Mouse (Mus musculus) embryonic fibroblast, embryonic 13.5 days (primary cell): ENCODE results near the gene Aym1. TPM values are rescaled to one million over a fixed set of nuclear protein-coding genes. Genes with fewer than 3 reads are reported as not detected.
"Not testable (repeated sequence)": the region's sequence is repeated elsewhere in the genome, so short reads cannot be mapped to it uniquely, and the experiment has no call there.

Source experiments
- H3K27ac ChIP-seq: 2 replicates; pipeline ENCODE4 v1.5.1; 2012; ENCODE audit warnings: low read length, control low read depth, inconsistent platforms; ENCODE audit not compliant: insufficient read depth
- H3K4me1 ChIP-seq: 2 replicates; pipeline ENCODE4 v1.6.1; 2011; ENCODE audit warnings: low read length; ENCODE audit not compliant: control insufficient read depth, insufficient read depth
- H3K4me3 ChIP-seq: 2 replicates; pipeline ENCODE4 v1.5.1; 2011; ENCODE audit warnings: mild to moderate bottlenecking, control low read depth, low read length; ENCODE audit not compliant: insufficient read depth
- CTCF ChIP-seq: IDR thresholded peaks from 2 replicates; pipeline ENCODE4 v1.5.1; 2011; ENCODE audit warnings: mild to moderate bottlenecking, control low read depth, low read length, moderate library complexity, borderline replicate concordance; ENCODE audit not compliant: insufficient read depth
- POLR2A ChIP-seq: IDR thresholded peaks from 2 replicates; pipeline ENCODE4 v1.6.1; 2011; ENCODE audit warnings: low read depth, mild to moderate bottlenecking, control low read depth, low read length, moderate library complexity
- polyA plus RNA-seq: library from polyadenylated mRNA; stranded (reverse); fragments of >200 nt; gene quantifications from 2 replicates; pipeline ENCODE4 v1.2.4, GENCODE M21; 2011; ENCODE audit warnings: low read depth; ENCODE audit not compliant: missing spikeins, insufficient read length

Gene Aym1
- polyA plus RNA-seq, 1 experiment: not detected

DNA sequence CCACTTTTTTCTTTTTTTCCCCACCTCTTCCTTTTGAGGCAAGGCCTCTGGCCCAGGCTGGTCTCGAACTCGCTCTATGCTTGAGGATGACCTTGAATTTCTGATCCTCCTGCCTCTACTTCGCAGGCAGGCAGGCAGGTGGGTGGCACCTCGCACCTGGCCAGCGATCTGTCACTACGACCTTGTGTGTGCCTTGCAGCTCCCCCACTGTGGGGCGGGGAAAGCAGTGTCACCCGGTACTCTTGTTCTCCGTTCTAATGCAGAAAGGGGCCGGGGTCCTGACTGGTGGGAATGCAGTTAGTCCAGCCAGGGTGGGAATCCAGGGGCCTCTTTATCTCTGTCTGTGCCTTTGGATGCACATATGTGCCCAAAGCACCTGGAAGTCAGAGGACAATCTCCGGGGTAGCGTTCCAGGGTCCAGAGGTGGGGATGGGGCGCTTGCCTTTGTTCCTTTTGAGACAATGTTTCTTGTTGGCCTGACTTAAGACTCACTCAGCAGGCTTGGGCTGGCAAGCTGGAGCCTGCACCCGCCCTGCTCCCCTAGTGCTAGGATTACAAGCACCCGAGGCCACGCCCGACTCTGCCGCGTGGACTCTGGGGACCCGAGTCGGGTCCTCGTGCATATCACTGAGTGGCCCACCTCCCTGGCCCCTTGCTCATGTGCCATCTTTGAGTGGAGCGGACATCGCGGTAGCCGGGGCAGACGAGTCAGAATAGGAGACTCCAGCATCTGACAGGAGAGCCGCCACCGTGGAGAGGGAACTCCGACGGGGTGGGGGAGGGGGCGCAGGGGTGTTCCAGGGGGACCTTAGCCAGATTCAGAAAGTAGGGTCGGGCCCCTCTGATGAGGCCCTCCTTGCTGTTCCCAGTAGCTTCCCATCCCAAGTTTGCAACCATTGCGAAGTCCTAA is 22.2 kb upstream of the Aym1 start:
- TF ChIP-seq POLR2A (no peak), CTCF (no peak)
- Histone ChIP-seq H3K4me1 (no peaks in the 10 kb centered on the region), H3K4me3 (no peak overlapping the region), H3K27ac (no peak overlapping the region)

DNA sequence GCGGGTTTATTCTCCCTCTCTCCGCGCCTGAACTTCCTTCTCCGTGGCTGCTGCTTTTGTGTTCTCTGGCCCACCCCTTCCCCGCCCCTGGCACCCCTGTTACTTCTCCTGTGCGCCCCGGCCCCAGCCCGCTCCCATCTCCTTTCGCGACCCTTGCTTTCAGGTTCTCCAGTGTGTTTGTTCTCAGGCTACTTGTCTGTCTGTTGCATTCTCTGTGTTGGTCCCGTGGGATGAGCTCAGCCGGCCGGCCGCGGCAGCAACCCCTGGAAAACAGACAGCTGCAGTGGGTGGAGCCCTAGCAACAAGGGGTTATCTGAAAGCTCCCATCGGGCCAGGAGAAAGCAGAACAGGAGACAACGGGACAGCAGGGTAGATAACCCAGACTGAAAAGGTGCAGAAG is 21.4 kb upstream of the Aym1 start:
- TF ChIP-seq POLR2A (no peak), CTCF (no peak)

DNA sequence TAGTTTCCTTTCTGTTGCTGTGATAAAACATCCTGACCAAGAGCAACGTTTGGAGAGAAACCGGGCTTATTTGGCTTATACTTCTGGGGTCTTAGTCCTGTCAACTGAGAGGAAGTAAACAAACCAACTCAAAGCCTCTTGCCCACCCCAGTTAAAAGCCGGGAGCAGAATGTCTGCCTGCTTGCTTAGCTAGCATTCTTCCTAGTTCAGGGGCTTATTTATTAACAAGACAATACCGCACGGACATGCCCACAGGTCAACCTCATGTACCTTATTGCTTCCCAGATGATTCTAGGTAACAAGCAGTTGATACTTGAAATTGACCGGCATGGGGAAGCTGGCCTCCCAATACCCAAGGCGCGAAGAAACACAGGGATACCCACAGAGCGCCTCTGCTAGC is 20.8 kb upstream of the Aym1 start:
- no peak overlapping the region for H3K4me3 ChIP-seq

More for the DNA sequence above, 21.4 kb upstream of the Aym1 start:
- Histone ChIP-seq H3K4me1 (no peaks in the 10 kb centered on the region), H3K27ac (no peak overlapping the region), H3K4me3 (no peak overlapping the region)

DNA sequence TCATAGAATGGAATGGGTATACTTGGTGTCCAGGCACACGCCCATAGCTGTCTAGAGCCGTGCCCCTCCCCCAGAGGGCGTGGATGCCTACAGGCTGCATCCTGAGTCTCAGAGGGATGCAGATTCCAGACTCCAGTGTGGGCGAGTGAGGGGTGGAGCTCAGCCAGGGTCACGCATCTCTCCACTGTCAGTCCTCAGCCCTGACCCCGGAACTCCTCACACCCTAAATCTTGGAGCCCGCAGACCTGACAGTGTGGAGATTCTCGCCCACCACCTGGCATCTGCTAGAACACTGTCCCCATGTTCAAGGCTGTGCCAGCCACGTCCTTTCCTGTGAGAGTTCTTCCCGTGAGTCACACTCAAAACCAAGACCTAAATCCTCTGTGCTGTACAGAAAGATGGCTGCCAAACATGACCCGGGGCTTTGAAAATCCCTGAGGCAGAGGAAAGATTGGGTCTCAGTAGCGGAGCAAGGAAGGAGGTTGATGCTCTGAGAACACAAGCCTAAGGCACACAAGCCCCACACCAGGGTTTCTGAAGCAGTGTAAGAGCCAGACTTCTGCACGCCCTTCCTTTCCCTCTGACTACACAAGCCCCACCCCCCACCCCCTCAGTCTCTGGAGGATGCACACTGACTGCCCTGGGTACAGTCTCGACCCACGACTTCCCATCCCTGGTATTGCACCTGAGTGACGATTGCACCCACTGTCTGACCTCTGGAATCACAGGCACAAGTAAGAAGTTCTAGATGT is 12.3 kb upstream of the Aym1 start:
- TF ChIP-seq POLR2A (no peak), CTCF (no peak)
- Histone ChIP-seq H3K4me1 (0 out of 2 replicates have a peak, but pooled peaks cover 5% of the 10 kb centered on the region), H3K4me3 (no peak overlapping the region), H3K27ac (no peak overlapping the region)

More for the DNA sequence above, 20.8 kb upstream of the Aym1 start:
- H3K27ac ChIP-seq: no peak overlapping the region
- TF ChIP-seq POLR2A (no peak), CTCF (no peak)
- no peaks in the 10 kb centered on the region for H3K4me1 ChIP-seq

GRCm38 (mm10) chr5:113345781-113346180 is 11.3 kb upstream of the Aym1 start:
- no peak overlapping the region for H3K4me3 ChIP-seq
- no peak overlapping the region for H3K27ac ChIP-seq
- H3K4me1 ChIP-seq: 0 out of 2 replicates have a peak, but pooled peaks cover 5% of the 10 kb centered on the region
- TF ChIP-seq POLR2A (no peak), CTCF (no peak)

DNA sequence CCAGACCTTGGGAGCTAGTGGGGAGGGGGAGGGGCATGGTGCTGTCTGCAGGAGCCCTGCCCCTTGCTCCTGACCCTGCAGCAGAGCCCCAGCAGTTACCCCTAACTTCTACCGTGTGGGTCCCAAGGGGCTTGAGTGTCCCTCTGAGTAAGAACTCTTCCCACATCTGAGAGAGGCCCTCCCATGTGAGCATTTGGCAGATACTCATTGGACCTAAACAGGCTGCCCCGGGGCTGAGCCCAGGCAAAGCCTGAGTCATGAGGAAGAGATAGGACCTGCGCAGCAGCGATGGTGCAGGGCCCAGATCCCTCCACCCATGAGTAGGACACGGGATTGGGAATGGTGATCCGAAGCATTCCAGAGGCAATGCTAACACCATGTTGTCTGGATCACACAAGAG is 10.4 kb upstream of the Aym1 start:
- H3K4me3 ChIP-seq, H3K27ac ChIP-seq, H3K4me1 ChIP-seq: not testable (repeated sequence)

DNA sequence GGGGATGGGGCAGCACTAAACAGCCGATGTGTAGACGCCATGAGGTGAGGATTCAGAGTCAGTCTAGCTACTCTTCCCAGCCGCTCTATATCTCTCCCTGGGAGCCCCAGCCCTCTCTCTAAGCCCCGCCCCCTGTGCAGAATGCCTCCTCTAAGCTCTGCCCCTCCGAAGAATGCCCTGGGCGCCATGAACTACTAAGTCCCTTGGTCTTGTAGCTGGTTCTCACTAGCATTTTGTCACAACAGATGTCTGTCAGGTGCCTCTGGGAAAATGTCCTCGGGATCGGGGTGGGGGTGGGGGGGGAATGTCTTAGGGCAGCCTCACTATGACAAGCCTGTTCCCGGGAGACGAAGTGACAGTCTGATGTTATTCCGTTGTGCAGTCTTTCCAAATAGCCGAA is 9.5 kb upstream of the Aym1 start:
- TF ChIP-seq CTCF (no peak), POLR2A (no peak)
- Histone ChIP-seq H3K4me1 (0 out of 2 replicates have a peak, but pooled peaks cover 5% of the 10 kb centered on the region), H3K4me3 (no peak overlapping the region), H3K27ac (no peak overlapping the region)

DNA sequence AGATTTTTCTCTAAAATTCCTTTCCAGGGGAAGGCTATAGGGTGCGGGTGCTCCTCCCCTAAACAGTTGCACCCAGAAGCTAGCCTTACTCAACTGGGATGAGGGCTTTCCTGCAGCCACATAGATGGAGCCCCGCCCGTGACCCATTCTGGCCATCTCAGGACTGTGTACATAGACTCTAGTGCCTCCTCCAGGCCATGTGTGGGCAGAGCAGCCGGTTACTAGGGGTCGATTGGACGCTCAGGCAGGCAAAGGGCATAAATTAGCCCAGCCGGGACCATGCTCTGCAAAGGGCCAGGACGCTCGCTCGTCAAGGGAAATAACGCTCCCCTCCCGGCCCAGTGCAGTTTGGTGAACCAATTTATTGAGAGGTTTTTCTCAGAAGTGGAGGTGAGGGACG is 8.5 kb upstream of the Aym1 start:
- Histone ChIP-seq H3K4me3 (no peak overlapping the region), H3K4me1 (0 out of 2 replicates have a peak, but pooled peaks cover 5% of the 10 kb centered on the region), H3K27ac (no peak overlapping the region)
- TF ChIP-seq CTCF (no peak), POLR2A (no peak)

DNA sequence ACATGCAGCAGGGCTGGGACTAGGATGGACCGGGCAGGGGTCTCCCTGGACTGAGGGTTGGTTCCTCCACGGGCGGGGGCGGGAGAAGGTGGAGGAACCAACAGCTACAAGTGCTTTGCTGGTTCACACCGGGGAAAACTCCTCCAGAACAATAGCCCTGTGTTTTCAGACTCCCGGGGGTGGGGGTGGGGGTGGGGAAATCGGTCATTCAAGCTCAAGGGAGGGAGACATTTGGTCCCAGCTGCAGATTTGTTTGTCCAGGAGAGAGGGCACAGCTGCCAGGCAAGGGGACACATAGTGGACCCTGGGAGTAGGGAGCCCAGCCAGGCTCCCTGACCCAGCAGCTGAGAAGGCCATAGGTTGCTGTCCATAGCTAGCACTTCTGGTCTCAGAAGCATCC is 7.9 kb upstream of the Aym1 start:
- Histone ChIP-seq H3K4me3 (no peak overlapping the region), H3K4me1 (0 out of 2 replicates have a peak, but pooled peaks cover 5% of the 10 kb centered on the region), H3K27ac (no peak overlapping the region)
- TF ChIP-seq POLR2A: no peak
- TF ChIP-seq CTCF: no peak

- Histone ChIP-seq H3K27ac (no peak overlapping the region), H3K4me3 (no peak overlapping the region), H3K4me1 (no peaks in the 10 kb centered on the region)
- no peak for TF ChIP-seq POLR2A
- TF ChIP-seq CTCF: no peak
Observed at GRCm38 (mm10) chr5:113349810-113350209, 7.3 kb upstream of the Aym1 start.
